Mouse (Mus musculus) monocyte, adult 5-6 weeks (primary cell): ENCODE measurements around the gene Abcc8. TPM values are rescaled to one million over a fixed set of nuclear protein-coding genes. Genes with fewer than 3 reads are reported as not detected.

Experiments
- ATAC-seq: fragments of 153-309, 156-312 bp; replicated peaks from 2 replicates; pipeline ENCODE4 v1.8.0; 2017; ENCODE audit warnings: mild to moderate bottlenecking; ENCODE audit not compliant: low TSS enrichment, insufficient number of reproducible peaks, severe bottlenecking, poor library complexity, low FRiP score
- total RNA-seq: library from RNA; stranded (forward); fragments of 200-1000, 200-491, 200-594 nt; gene quantifications from 3 replicates; pipeline ENCODE4 v1.2.3, GENCODE M21; 2017

The Abcc8 gene
- total RNA-seq, 1 experiment from 2014 or later, result not detected

GRCm38 (mm10) chr7:46117035-46117434 is 62.8 kb downstream of the Abcc8 start:
- no peak for ATAC-seq

DNA sequence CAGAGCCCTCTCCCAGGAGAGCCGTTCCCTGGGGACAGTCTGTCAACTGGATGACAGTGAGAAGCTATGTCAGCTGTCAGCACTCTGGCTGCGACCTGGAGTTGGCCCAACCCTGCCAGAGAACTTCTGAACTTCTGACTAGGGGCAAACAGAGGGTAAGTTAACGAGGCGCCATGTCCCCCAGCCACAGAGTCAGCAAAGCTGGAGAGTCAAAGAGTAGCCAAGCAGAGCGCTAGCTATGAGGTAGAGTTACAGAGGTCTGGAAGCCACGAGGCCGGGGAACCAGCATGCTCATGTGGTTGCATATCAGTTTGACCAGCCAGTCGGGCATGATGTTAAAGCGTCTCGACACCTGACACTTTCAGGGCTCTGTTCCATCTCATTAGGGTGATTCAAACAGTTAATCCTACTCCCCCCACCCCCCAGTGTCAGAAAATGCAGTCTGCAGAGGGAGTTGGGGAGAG is 63.7 kb downstream of the Abcc8 start:
- no peak for ATAC-seq

- ATAC-seq, result no peak
These were observed 66.4 kb downstream of the Abcc8 start for GRCm38 (mm10) chr7:46113435-46113834.

- ATAC-seq, result no peak
These were observed 67.9 kb downstream of the Abcc8 start for GRCm38 (mm10) chr7:46111938-46112337.

DNA sequence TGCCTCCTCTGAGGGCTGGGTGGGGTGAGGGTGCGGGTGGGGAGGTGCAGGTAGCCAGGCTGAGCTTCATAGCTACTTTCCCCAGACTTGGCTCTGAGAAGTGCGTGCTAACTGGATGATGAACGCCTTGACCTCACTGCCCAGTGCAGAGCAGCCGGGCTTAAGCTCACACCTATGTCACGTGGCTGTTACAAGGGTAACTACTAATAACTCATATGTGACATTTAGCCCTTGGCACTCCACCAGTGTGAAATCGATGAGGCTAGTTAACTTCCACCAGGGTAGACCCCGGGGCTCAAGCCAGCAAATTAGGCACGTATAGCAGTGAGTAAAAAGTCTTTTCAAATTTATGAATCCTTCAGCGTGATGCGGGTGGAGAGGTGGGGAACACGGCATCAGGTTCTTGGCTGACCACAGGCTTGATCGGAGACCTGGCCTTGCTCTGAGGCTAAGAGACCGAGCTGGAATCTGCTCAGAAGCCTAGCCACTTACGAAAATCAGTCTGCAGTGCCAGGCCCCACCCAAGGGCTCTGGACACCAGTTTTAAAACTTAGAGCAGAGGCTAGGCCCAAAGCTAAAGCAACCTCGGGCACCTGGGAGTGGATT is 68.5 kb downstream of the Abcc8 start:
- ATAC-seq, result no peak

DNA sequence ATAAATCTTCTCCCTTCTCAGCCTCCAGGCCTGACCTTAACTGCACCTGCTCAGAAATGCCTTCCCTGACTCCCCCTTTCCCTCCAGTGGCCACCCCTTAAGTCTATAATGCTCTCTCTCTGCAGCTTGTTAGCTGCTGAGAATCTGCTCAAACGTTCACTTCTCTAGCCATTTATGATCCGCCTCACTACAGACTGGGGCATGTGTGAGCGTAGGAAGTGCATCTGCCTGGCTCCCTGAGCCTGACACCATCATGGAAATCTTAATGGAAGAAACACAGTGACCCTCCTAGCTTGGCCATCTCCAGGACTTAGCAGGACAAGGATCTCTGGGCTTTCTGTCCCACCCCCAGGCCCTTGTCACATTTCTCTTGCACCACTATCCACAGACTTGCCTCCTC is 69.8 kb downstream of the Abcc8 start:
- no peak for ATAC-seq

DNA sequence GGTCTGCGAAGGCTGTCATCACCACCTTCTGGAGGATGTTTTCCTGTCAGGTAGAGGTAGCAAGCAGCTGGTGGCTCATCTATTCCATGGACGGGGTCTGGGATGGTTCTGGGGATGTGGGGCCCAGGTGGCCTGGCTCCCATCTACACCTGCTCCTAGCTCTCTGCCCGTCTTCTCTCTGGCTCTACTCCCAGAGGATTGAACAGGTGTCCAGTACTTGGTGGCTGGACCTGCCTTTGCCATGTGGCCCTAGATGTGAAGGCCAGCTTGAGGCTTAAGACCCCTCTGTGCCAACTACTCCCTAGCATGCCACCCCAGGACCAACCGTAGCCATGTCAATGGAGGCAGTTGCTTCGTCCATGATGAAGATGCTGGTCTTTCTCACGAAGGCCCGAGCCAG is 74.3 kb downstream of the Abcc8 start:
- ATAC-seq, result no peak

DNA sequence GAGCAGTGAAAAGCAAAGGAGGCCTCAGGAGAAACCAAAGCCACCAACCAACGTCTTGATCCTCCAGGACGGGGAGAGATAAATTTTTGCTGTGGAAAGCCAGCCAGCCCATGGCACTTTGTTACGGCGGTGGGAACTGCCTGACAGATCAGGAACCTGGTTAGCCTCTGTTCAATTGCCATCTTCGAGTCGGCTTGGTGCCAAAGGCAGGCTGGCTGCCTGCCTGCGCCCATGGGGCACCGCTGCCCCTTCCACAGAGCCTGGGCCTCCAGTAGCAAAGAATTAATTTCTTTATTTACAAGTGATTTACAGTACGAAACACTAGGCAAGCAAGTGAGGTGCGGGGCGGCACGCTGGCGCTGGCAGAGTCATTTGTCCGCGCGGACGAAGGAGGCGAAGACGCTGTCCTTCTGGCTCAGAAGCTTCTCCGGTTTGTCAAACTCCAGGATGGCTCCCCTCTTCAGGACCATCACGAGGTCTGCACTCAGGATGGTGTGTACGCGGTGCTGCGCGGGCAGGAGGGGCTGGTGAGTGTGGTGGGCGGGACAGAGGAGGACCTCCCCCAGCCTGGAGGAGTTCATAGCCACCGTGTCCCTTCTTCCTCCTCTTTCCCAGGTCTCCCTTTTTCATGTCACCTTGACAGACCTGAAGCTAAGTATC is 75.4 kb downstream of the Abcc8 start:
- no peak for ATAC-seq

DNA sequence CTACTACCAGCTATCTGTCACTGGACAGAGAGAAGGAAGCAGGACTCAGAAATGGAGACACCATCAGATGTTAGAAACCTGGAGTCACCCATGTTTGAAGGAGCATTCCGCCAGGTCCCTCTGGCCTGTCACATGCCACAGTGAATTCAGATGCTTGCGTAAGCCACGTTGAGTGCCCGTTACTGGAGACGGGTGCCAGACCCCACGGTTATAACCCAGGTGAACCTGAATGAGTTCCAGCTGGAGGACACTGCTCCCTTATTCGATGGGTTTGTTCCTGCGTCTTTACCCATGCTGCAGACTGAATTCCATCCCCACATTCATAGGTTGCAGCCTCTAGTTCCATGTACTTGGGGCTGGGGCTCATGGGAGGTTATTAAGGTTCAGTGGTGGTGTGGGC is 76.1 kb downstream of the Abcc8 start:
- no peak for ATAC-seq

GRCm38 (mm10) chr7:46103075-46103591 is 76.7 kb downstream of the Abcc8 start:
- no peak for ATAC-seq

- ATAC-seq, result no peak
These were observed 79.3 kb downstream of the Abcc8 start, which contains the start of gene Kcnj11 for GRCm38 (mm10) chr7:46100563-46100962. Gene Kcnj11 (minus strand): TSS chr7:46100764.

DNA sequence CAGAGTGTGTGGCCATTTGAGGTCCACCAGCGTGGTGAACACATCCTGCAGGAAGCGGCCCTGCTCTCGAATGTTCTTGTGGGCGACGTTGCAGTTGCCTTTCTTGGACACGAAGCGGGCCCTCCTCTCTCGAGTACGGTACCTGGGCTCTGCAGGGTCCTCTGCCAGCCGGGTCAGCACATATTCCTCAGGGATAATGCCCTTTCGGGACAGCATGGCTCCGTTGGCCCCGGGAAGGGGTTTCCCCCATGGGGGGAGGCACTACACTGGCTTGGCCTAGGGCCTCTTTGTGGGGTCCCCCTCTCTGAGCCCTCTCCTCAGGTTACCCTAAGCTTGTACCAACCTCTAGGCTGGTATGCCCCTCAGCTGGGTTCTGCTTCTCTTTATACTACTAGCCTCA is 80.2 kb downstream of the Abcc8 start:
- no peak for ATAC-seq

DNA sequence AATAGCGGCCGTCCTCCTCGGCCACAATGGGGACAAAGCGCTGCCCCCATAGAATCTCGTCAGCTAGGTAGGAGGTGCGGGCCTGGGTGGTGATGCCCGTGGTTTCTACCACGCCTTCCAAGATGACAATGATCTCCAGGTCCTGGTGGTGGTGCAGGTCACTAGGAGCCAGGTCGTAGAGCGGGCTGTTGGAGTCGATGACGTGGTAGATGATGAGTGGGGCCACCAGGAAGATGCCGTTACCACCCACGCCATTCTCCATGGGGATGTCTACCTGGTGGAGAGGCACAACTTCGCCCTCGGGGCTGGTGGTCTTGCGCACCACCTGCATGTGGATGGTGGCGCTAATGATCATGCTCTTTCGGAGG is 80.9 kb downstream of the Abcc8 start:
- ATAC-seq, result no peak

DNA sequence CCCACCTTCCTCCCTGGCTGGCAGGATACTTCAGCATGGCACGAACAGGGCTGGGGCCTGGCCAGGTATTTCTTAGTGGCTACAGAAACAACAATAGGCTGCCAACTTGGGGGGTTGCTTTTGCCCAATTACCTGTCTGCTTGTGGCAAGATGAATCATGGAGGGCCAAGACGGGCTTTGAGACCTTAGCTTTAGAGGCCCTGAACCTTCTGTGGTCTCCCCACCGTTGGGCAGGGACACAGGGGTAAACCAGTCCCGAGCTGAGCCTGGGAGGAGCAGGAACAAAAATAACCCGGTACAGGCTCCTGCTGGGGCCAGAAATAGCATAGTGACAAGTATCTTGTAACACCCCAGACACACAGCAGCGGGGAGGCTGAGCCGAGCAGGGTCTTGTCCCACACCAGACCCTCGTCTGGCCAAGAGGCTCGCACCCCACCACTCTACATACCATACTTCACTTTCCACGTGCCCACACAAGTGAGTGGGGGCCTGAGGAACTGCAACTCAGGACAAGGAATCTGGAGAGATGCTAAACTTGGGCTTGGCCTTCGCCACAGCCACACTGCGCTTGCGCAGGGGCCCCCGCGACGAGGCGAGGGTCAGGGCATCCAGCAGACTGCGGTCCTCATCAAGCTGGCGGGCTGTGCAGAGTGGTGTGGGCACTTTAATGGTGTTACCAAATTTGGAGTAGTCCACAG is 81.5 kb downstream of the Abcc8 start:
- no peak for ATAC-seq

- no peak for ATAC-seq
These were observed 82.5 kb downstream of the Abcc8 start for GRCm38 (mm10) chr7:46097319-46097783.

GRCm38 (mm10) chr7:46096136-46096535 is 83.7 kb downstream of the Abcc8 start:
- ATAC-seq, result peak; percentile 70

GRCm38 (mm10) chr7:46092803-46093202 is 87.0 kb downstream of the Abcc8 start:
- ATAC-seq, result no peak

DNA sequence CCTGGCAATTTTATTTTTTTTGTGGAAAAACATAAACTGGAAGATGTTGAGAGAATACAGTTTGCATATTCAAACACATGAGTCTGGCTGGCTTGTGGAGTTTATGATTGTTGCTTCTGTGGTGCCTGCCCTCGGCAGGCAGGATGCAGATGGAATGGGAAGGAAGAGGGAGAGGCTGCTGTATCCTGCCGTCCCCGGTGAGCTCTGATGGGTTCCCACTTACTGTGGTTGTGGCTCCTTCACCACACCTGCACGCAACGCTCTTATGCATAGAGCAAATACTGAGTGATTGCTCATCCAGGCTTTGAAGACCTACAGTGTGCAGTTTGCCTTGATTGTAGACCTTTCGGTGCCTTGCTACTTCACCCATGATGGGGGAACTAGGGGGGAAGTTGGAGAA is 91.6 kb downstream of the Abcc8 start:
- no peak for ATAC-seq

DNA sequence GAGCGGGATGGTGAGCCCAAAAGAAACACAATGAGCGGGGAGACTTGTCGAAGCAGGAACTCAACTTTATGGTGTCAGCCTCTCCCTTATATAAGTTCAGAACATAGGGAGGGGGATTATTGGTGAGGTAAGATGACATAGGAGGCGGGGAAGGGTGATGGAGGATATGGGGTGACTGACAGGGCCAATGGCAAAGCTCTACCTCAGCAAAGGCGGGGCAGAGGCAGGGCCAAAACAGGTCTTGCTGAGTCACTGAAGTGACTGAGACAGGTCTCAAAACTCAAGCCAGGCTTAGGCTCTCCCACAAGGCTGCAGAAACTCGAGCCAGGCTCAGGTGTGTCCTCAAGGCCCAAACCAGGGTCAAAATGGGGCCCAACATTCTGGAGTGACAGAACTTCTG is 93.5 kb downstream of the Abcc8 start:
- no peak for ATAC-seq
